Mouse (Mus musculus): ENCODE results near the gene Foxl2. TPM values are rescaled to one million over a fixed set of nuclear protein-coding genes. Genes with fewer than 3 reads are reported as not detected.

The Foxl2 gene
- total RNA-seq (2021): 1 to 10 TPM in 1 of 2 experiments, under 1 TPM in 1; 0.89 to 1.1 TPM
- long read RNA-seq, partial matches to known transcripts: 0 of 1 reads
- long read RNA-seq, other reads (novel, unspliced or antisense): 0 of 1 reads

GRCm38 (mm10) chr9:98955103-98955715 is at the start of gene Foxl2:
TSS of gene Foxl2 (plus strand) at chr9:98955288.
- no peak for DNase-seq (ENCODE audit: low spot score in 2 of 2)

GRCm38 (mm10) chr9:98920629-98921523 is 34.2 kb upstream of the Foxl2 start:
- DNase-seq (ENCODE audit: low spot score in 2 of 2): no peak

- peak in 1 of 2 experiments; percentile 3 for DNase-seq (ENCODE audit: low spot score in 2 of 2)
Observed at GRCm38 (mm10) chr9:98923119-98923518, 32.0 kb upstream of the Foxl2 start.

GRCm38 (mm10) chr9:98924183-98924582 is 30.9 kb upstream of the Foxl2 start:
- no peak for DNase-seq (ENCODE audit: low spot score in 2 of 2)

- DNase-seq (ENCODE audit: low spot score in 2 of 2): no peak
Observed at GRCm38 (mm10) chr9:98929496-98929895, 25.6 kb upstream of the Foxl2 start.

GRCm38 (mm10) chr9:98932931-98933330 is 22.2 kb upstream of the Foxl2 start:
- no peak for DNase-seq (ENCODE audit: low spot score in 2 of 2)

- no peak for DNase-seq (ENCODE audit: low spot score in 2 of 2)
Observed at GRCm38 (mm10) chr9:98935190-98935909, 19.7 kb upstream of the Foxl2 start.

GRCm38 (mm10) chr9:98939290-98939689 is 15.8 kb upstream of the Foxl2 start:
- DNase-seq (ENCODE audit: low spot score in 2 of 2): no peak

- DNase-seq (ENCODE audit: low spot score in 2 of 2): no peak
Observed at GRCm38 (mm10) chr9:98952171-98953050, 2.7 kb upstream of the Foxl2 start.

GRCm38 (mm10) chr9:98953291-98953690 is 1.8 kb upstream of the Foxl2 start:
- no peak for DNase-seq (ENCODE audit: low spot score in 2 of 2)

- DNase-seq (ENCODE audit: low spot score in 2 of 2): no peak
Observed at GRCm38 (mm10) chr9:98953830-98954229, 1.3 kb upstream of the Foxl2 start.

GRCm38 (mm10) chr9:98954391-98955102 is 541 bp upstream of the Foxl2 start:
- DNase-seq (ENCODE audit: low spot score in 2 of 2): no peak

GRCm38 (mm10) chr9:98955716-98956224 is 682 bp downstream of the Foxl2 start:
- DNase-seq (ENCODE audit: low spot score in 2 of 2): no peak

- no peak for DNase-seq (ENCODE audit: low spot score in 2 of 2)
Observed at GRCm38 (mm10) chr9:98956591-98957381, 1.7 kb downstream of the Foxl2 start.

- no peak for DNase-seq (ENCODE audit: low spot score in 2 of 2)
Observed at GRCm38 (mm10) chr9:98957751-98958351, 2.8 kb downstream of the Foxl2 start.

GRCm38 (mm10) chr9:98958628-98959027 is 3.5 kb downstream of the Foxl2 start:
- no peak for DNase-seq (ENCODE audit: low spot score in 2 of 2)

GRCm38 (mm10) chr9:98959851-98960250 is 4.8 kb downstream of the Foxl2 start:
- DNase-seq (ENCODE audit: low spot score in 2 of 2): no peak

GRCm38 (mm10) chr9:98960348-98960747 is 5.3 kb downstream of the Foxl2 start:
- DNase-seq (ENCODE audit: low spot score in 2 of 2): no peak
